Mouse (Mus musculus) kidney, postnatal 25 days (tissue): ENCODE data around the gene Soga1.

ENCODE experiments used
- DNase-seq, 2 experiments: peaks; one replicate each; pipeline ENCODE4 v3.0.0; 2021; ENCODE audit warnings: mixed read lengths in 2 of 2

The Soga1 gene

DNA sequence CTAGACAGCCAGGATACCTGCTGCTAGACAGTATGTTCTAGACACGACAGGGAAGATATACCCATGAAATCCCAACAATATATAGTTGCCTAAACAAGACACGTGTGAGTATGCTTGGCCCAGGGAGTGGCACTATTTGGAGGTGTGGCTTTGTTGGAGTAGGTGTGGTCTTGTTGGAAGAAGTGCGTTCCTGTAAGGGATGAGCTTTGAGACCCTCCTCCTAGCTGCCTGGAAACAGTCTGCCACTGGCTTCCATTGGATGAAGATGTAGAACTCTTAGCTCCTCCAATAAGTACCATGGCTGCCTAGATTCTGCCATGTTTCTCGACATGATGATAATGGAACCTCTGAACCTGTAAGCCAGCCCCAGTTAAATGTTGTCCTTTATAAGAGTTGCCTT lies 97.8 kb downstream of the Soga1 start:
- DNase-seq, result no peak

- no peak for DNase-seq
These were observed 99.0 kb downstream of the Soga1 start for GRCm38 (mm10) chr2:156980059-156980458.

DNA sequence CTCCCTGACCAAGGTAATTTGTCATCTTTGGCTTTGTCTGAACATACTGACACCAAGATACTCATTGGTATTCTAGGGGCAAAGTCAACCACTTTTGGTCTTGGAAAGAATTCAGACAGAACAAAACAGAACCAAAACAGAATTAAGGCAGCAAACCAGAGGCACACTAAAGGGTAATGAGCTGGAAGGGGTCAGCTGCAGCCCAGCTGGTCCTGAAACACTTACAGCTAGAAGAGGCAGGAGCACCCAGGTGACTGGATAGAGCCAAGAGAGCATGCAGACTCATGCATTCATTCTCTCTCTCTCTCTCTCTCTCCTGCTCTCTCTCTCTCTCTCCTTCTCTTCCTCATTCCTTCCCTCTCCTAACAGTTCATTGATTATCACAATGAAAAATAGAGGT lies 102.3 kb downstream of the Soga1 start:
- DNase-seq, result no peak

- no peak for DNase-seq
These were observed 104.1 kb downstream of the Soga1 start for GRCm38 (mm10) chr2:156974967-156975366.

GRCm38 (mm10) chr2:156973316-156974100 lies 105.5 kb downstream of the Soga1 start:
- DNase-seq, result no peak

GRCm38 (mm10) chr2:156970253-156970652 lies 108.8 kb downstream of the Soga1 start:
- no peak for DNase-seq

DNA sequence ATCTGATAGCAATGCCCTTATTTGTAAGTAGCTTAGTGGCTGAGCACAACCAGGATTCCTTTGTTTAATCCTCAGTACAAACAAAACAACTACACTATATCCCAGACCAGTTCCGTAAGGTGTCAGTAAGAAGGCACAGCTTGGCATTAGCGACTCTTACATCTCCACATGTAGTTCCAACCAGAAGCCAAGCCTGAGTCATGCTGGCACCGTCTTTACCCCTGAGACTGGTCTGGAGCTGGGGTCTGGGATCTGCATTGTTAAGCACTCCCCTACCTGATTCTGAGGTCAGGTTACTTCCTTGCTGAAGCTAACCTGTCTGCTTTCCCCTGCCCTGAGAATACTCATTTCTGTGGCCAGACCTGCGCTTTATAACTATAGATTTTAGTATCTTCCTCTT lies 110.6 kb downstream of the Soga1 start:
- no peak for DNase-seq

DNA sequence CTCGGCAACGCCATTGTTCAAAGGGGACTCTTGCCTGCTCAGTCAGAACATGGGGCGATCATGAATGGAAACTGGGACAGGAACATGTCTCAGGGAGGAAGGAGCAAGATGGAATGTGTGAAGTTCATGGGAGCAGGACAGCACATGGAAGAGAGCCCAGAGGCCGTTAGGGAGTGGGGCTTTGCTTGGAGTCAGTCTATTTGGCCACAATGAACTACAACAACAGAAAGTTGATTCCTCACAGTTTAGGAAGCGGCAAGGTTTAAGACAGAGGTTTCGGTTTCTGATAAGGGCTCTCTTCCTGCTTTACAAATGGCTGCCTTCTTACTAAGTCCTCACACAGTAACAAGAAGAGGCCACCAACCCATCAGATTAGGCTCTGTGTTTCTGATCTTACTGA lies 111.7 kb downstream of the Soga1 start:
- DNase-seq, result no peak
